Mouse (Mus musculus) intestine, postnatal 0 days (tissue): ENCODE measurements at regions not wholly inside any gene's neighbourhood (a gene's known extent, or its start where the extent isn't known, plus 50 kb on each side); places are given as distances from the start of the nearest gene placed in this dataset.

Experiments
- ATAC-seq: fragments of 200-750 bp; cut with Nextera tagmentation; 2 replicates; pipeline ENCODE4 v1.8.0; 2017; ENCODE audit warnings: mild to moderate bottlenecking, moderate TSS enrichment, moderate library complexity
- H3K27ac ChIP-seq: fragments of 300-500 bp; sonication (generic); 2 replicates; pipeline ENCODE4 v1.5.1; 2014; ENCODE audit warnings: mild to moderate bottlenecking, low read depth, low read length, moderate library complexity
- H3K27me3 ChIP-seq: fragments of 300-500 bp; sonication (generic); replicated peaks from 2 replicates; pipeline ENCODE4 v1.6.1; 2014; ENCODE audit warnings: low read length, mixed read lengths; ENCODE audit not compliant: control insufficient read depth, insufficient read depth
- H3K36me3 ChIP-seq: fragments of 300-500 bp; sonication (generic); 2 replicates; pipeline ENCODE4 v1.6.1; 2014; ENCODE audit warnings: mild to moderate bottlenecking, moderate library complexity; ENCODE audit not compliant: control insufficient read depth, insufficient read depth
- H3K4me1 ChIP-seq: fragments of 300-500 bp; sonication (generic); replicated peaks from 2 replicates; pipeline ENCODE4 v1.6.1; 2014; ENCODE audit warnings: antibody characterized with exemption, low read length, mixed read lengths; ENCODE audit not compliant: control insufficient read depth, insufficient read depth
- H3K4me2 ChIP-seq: fragments of 300-500 bp; sonication (generic); replicated peaks from 2 replicates; pipeline ENCODE4 v1.6.1; 2014; ENCODE audit warnings: low read depth, mild to moderate bottlenecking, moderate library complexity
- H3K4me3 ChIP-seq: fragments of 300-500 bp; sonication (generic); 2 replicates; pipeline ENCODE4 v1.5.1; 2014; ENCODE audit warnings: low read depth, low read length
- H3K9ac ChIP-seq: fragments of 300-500 bp; sonication (generic); 2 replicates; pipeline ENCODE4 v1.6.1; 2014; ENCODE audit warnings: mild to moderate bottlenecking, low read depth, low read length
- H3K9me3 ChIP-seq: fragments of 300-500 bp; sonication (generic); 2 replicates; pipeline ENCODE4 v1.6.1; 2016; ENCODE audit warnings: mixed run types; ENCODE audit not compliant: control insufficient read depth
- CTCF ChIP-seq: sonication (generic); IDR thresholded peaks from 2 replicates; pipeline ENCODE4 v1.5.1; 2016; ENCODE audit warnings: low read depth, mild to moderate bottlenecking, control low read depth, antibody characterized with exemption, moderate library complexity
- WGBS: fragments of 180-500 bp; shearing (Covaris S2); extraction: QIAGEN DNeasy Blood & Tissue Kit; methylation state at CpG from one replicate; pipeline ENCODE4 v1.1.7; 2014; 5-methylcytosine and 5-hydroxymethylcytosine counted together

- H3K4me2 ChIP-seq: no peak overlapping the region
- no peak overlapping the region for H3K27ac ChIP-seq
- no peak overlapping the region for H3K4me3 ChIP-seq
- H3K4me1 ChIP-seq: no peaks in the 10 kb centered on the region
- no peak overlapping the region for H3K9ac ChIP-seq
- no peak for ATAC-seq
- no peak for TF ChIP-seq CTCF
- H3K9me3 ChIP-seq: no peaks in the 10 kb centered on the region
- 87% methylated on average over 1 of the region's 1 CpGs for WGBS
- H3K36me3 ChIP-seq: no peaks in the 10 kb centered on the region
- H3K27me3 ChIP-seq: no peaks in the 10 kb centered on the region
These were observed 1042.6 kb downstream of the 5730522E02Rik start for GRCm38 (mm10) chr11:25167939-25168338.

- no peak for TF ChIP-seq CTCF
These were observed 1039.5 kb downstream of the 5730522E02Rik start for GRCm38 (mm10) chr11:25171048-25171447.

More at GRCm38 (mm10) chr11:25171048-25171447, 1039.5 kb downstream of the 5730522E02Rik start:
- no peaks in the 10 kb centered on the region for H3K27me3 ChIP-seq
- no peaks in the 10 kb centered on the region for H3K36me3 ChIP-seq
- H3K4me3 ChIP-seq: no peak overlapping the region
- no peaks in the 10 kb centered on the region for H3K4me1 ChIP-seq
- WGBS: 88% methylated on average over 1 of the region's 1 CpGs
- no peak overlapping the region for H3K9ac ChIP-seq
- H3K9me3 ChIP-seq: no peaks in the 10 kb centered on the region
- no peak overlapping the region for H3K27ac ChIP-seq
- H3K4me2 ChIP-seq: no peak overlapping the region
- no peak for ATAC-seq
